Mouse (Mus musculus): Measurements from ENCODE around the gene Brca2.

Gene Brca2

DNA sequence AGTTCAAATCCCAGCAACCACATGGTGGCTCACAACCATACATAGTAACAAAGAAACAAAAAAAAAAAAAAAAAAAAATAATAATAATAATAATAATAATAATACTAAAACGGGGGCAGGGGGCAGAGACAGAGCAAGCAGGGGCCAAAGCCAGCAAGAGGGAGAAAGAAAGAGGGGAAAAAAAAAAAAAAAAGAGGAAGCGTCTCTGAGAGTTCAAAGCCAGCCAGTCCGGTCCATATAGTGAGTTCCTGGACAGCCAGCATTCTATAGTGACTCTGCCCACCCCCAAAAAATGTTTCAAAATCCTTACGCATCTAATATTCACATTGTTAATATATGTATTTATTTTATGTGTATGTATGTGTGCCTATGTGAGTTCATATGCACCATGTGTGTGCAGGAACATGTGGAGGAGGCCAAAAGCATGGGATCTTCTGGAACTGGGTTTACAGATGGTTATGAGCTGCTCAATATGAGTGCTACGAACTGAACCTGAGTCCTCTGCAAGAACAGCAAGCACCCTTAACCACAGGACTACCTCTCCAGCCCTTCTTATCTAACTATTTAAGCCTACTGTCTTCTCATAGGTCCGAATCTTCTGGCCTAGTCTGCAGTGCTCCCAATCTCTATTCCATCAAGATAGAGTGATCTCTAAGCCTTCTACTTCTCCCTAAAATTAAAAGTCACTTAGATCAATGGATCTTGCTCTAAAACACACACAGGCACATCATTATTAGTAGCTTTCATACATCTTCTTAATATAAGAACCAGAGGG, 11.8 kb upstream of the Brca2 start:
- Histone ChIP-seq H3K4me3 (replicated peaks; ENCODE audit: low read length) (no peak overlapping the region), H3K4me1 (replicated peaks; ENCODE audit: low read depth, low read length) (peaks cover under 1% of the 10 kb centered on the region; the same call in 1 of the 2 replicates), H3K36me3 (ENCODE audit: insufficient read depth, low read length) (no peaks in the 10 kb centered on the region), H3K27me3 (ENCODE audit: insufficient read depth, low read length) (no peaks in the 10 kb centered on the region), H3K9me3 (ENCODE audit: low read length) (peaks cover 5% of the 10 kb centered on the region)
- TF ChIP-seq CTCF (conservative IDR thresholded peaks at IDR 0.05; ENCODE audit: low read length): no peak
- TF ChIP-seq NANOG (IDR thresholded peaks at IDR 0.05; ENCODE audit: borderline replicate concordance, low read length): no peak
- no peak for TF ChIP-seq POU5F1 (IDR thresholded peaks at IDR 0.05; ENCODE audit: borderline replicate concordance, low read length)

GRCm38 (mm10) chr5:150513264-150513663, 9.2 kb upstream of the Brca2 start:
- peaks cover 5% of the 10 kb centered on the region for H3K9me3 ChIP-seq (ENCODE audit: low read length)
- no peak overlapping the region for H3K4me3 ChIP-seq (replicated peaks; ENCODE audit: low read length)
- no peaks in the 10 kb centered on the region for H3K36me3 ChIP-seq (ENCODE audit: insufficient read depth, low read length)
- H3K4me1 ChIP-seq (replicated peaks; ENCODE audit: low read depth, low read length): peaks cover 22% of the 10 kb centered on the region
- peaks cover 14% of the 10 kb centered on the region for H3K27me3 ChIP-seq (ENCODE audit: insufficient read depth, low read length)
- peak; percentile 41 for TF ChIP-seq CTCF (conservative IDR thresholded peaks at IDR 0.05; ENCODE audit: low read length)
- TF ChIP-seq NANOG (IDR thresholded peaks at IDR 0.05; ENCODE audit: borderline replicate concordance, low read length): no peak
- TF ChIP-seq POU5F1 (IDR thresholded peaks at IDR 0.05; ENCODE audit: borderline replicate concordance, low read length): no peak

GRCm38 (mm10) chr5:150514027-150514426, 8.4 kb upstream of the Brca2 start:
- TF ChIP-seq POU5F1 (IDR thresholded peaks at IDR 0.05; ENCODE audit: borderline replicate concordance, low read length): no peak
- no peak for TF ChIP-seq NANOG (IDR thresholded peaks at IDR 0.05; ENCODE audit: borderline replicate concordance, low read length)
- no peak for TF ChIP-seq CTCF (conservative IDR thresholded peaks at IDR 0.05; ENCODE audit: low read length)
- H3K4me3 ChIP-seq (replicated peaks; ENCODE audit: low read length): no peak overlapping the region
- H3K9me3 ChIP-seq (ENCODE audit: low read length): peaks cover 5% of the 10 kb centered on the region
- H3K4me1 ChIP-seq (replicated peaks; ENCODE audit: low read depth, low read length): peaks cover 22% of the 10 kb centered on the region
- H3K27me3 ChIP-seq (ENCODE audit: insufficient read depth, low read length): peaks cover 14% of the 10 kb centered on the region
- H3K36me3 ChIP-seq (ENCODE audit: insufficient read depth, low read length): no peaks in the 10 kb centered on the region

GRCm38 (mm10) chr5:150518064-150518463, 4.4 kb upstream of the Brca2 start, which contains the start of gene Zar1l:
Gene Zar1l (minus strand): TSS chr5:150518164.
- peaks cover 14% of the 10 kb centered on the region for H3K27me3 ChIP-seq (ENCODE audit: insufficient read depth, low read length)
- H3K36me3 ChIP-seq (ENCODE audit: insufficient read depth, low read length): no peaks in the 10 kb centered on the region
- H3K4me1 ChIP-seq (replicated peaks; ENCODE audit: low read depth, low read length): peaks cover 32% of the 10 kb centered on the region
- TF ChIP-seq CTCF (conservative IDR thresholded peaks at IDR 0.05; ENCODE audit: low read length): no peak
- no peak for TF ChIP-seq POU5F1 (IDR thresholded peaks at IDR 0.05; ENCODE audit: borderline replicate concordance, low read length)
- no peak for TF ChIP-seq NANOG (IDR thresholded peaks at IDR 0.05; ENCODE audit: borderline replicate concordance, low read length)
- peak within 1 kb of the TSS; percentile 66 for H3K4me3 ChIP-seq (replicated peaks; ENCODE audit: low read length)
- peaks cover 5% of the 10 kb centered on the region for H3K9me3 ChIP-seq (ENCODE audit: low read length)

GRCm38 (mm10) chr5:150519551-150519950, 2.9 kb upstream of the Brca2 start:
- TF ChIP-seq POU5F1 (IDR thresholded peaks at IDR 0.05; ENCODE audit: borderline replicate concordance, low read length) (no peak), CTCF (conservative IDR thresholded peaks at IDR 0.05; ENCODE audit: low read length) (peak; percentile 34)
- H3K36me3 ChIP-seq (ENCODE audit: insufficient read depth, low read length): peaks cover 5% of the 10 kb centered on the region
- peaks cover 14% of the 10 kb centered on the region for H3K27me3 ChIP-seq (ENCODE audit: insufficient read depth, low read length)
- no peak overlapping the region for H3K4me3 ChIP-seq (replicated peaks; ENCODE audit: low read length)
- peaks cover 45% of the 10 kb centered on the region for H3K4me1 ChIP-seq (replicated peaks; ENCODE audit: low read depth, low read length)
- no peaks in the 10 kb centered on the region for H3K9me3 ChIP-seq (ENCODE audit: low read length)

- Histone ChIP-seq H3K4me3 (replicated peaks; ENCODE audit: low read length) (peak overlapping the region; percentile 91), H3K9me3 (ENCODE audit: low read length) (no peaks in the 10 kb centered on the region), H3K36me3 (ENCODE audit: insufficient read depth, low read length) (peaks cover 12% of the 10 kb centered on the region), H3K4me1 (replicated peaks; ENCODE audit: low read depth, low read length) (peaks cover 34% of the 10 kb centered on the region), H3K27me3 (ENCODE audit: insufficient read depth, low read length) (peaks cover 2% of the 10 kb centered on the region)
- TF ChIP-seq POU5F1 (IDR thresholded peaks at IDR 0.05; ENCODE audit: borderline replicate concordance, low read length) (no peak), NANOG (IDR thresholded peaks at IDR 0.05; ENCODE audit: borderline replicate concordance, low read length) (no peak), CTCF (conservative IDR thresholded peaks at IDR 0.05; ENCODE audit: low read length) (no peak)
Measured at GRCm38 (mm10) chr5:150522867-150523234, 421 bp downstream of the Brca2 start.

GRCm38 (mm10) chr5:150525239-150525638, 2.8 kb downstream of the Brca2 start:
- Histone ChIP-seq H3K4me3 (replicated peaks; ENCODE audit: low read length) (no peak overlapping the region), H3K4me1 (replicated peaks; ENCODE audit: low read depth, low read length) (peaks cover 49% of the 10 kb centered on the region), H3K27me3 (ENCODE audit: insufficient read depth, low read length) (no peaks in the 10 kb centered on the region), H3K36me3 (ENCODE audit: insufficient read depth, low read length) (peaks cover 24% of the 10 kb centered on the region), H3K9me3 (ENCODE audit: low read length) (no peaks in the 10 kb centered on the region)
- no peak for TF ChIP-seq CTCF (conservative IDR thresholded peaks at IDR 0.05; ENCODE audit: low read length)
- no peak for TF ChIP-seq POU5F1 (IDR thresholded peaks at IDR 0.05; ENCODE audit: borderline replicate concordance, low read length)
- no peak for TF ChIP-seq NANOG (IDR thresholded peaks at IDR 0.05; ENCODE audit: borderline replicate concordance, low read length)

GRCm38 (mm10) chr5:150541302-150541701, 18.9 kb downstream of the Brca2 start:
- Histone ChIP-seq H3K9me3 (ENCODE audit: low read length) (no peaks in the 10 kb centered on the region), H3K4me3 (replicated peaks; ENCODE audit: low read length) (no peak overlapping the region), H3K27me3 (ENCODE audit: insufficient read depth, low read length) (no peaks in the 10 kb centered on the region), H3K4me1 (replicated peaks; ENCODE audit: low read depth, low read length) (no peaks in the 10 kb centered on the region), H3K36me3 (ENCODE audit: insufficient read depth, low read length) (peaks cover 77% of the 10 kb centered on the region)
- TF ChIP-seq CTCF (conservative IDR thresholded peaks at IDR 0.05; ENCODE audit: low read length) (no peak), NANOG (IDR thresholded peaks at IDR 0.05; ENCODE audit: borderline replicate concordance, low read length) (no peak), POU5F1 (IDR thresholded peaks at IDR 0.05; ENCODE audit: borderline replicate concordance, low read length) (no peak)
